Mouse (Mus musculus): ENCODE results near the gene Zmym1.
A peak's percentile ranks its signal among the peaks of the same experiment; 100 is the strongest.
"Not testable (repeated sequence)": the region's sequence is repeated elsewhere in the genome, so short reads cannot be mapped to it uniquely, and the experiment has no call there.

Gene Zmym1

GRCm38 (mm10) chr4:127060585-127061290, at the start of gene Zmym1:
Zmym1 (minus strand) TSS chr4:127061152.
- DNase-seq: peak; percentile 95

GRCm38 (mm10) chr4:127110570-127110969, 49.6 kb upstream of the Zmym1 start:
- no peak for DNase-seq

GRCm38 (mm10) chr4:127107566-127107965, 46.6 kb upstream of the Zmym1 start:
- no peak for DNase-seq

- not testable (repeated sequence) for DNase-seq
These were observed 38.6 kb upstream of the Zmym1 start for GRCm38 (mm10) chr4:127099552-127099951.

- no peak for DNase-seq
These were observed 34.1 kb upstream of the Zmym1 start for GRCm38 (mm10) chr4:127095090-127095489.

- no peak for DNase-seq
These were observed 30.2 kb upstream of the Zmym1 start for GRCm38 (mm10) chr4:127091188-127091587.

GRCm38 (mm10) chr4:127085761-127086160, 24.8 kb upstream of the Zmym1 start:
- no peak for DNase-seq

- DNase-seq: no peak
These were observed 22.2 kb upstream of the Zmym1 start for GRCm38 (mm10) chr4:127083131-127083530.

- DNase-seq: no peak
These were observed 19.9 kb upstream of the Zmym1 start for GRCm38 (mm10) chr4:127080806-127081205.

- peak; percentile 98 for DNase-seq
These were observed 16.1 kb upstream of the Zmym1 start, which contains the start of gene Zmym6 for GRCm38 (mm10) chr4:127076875-127077548. Zmym6 (plus strand) TSS chr4:127077383.

GRCm38 (mm10) chr4:127074915-127075314, 14.0 kb upstream of the Zmym1 start:
- DNase-seq: no peak

- no peak for DNase-seq
These were observed 3.1 kb upstream of the Zmym1 start for GRCm38 (mm10) chr4:127064051-127064450.

- no peak for DNase-seq
These were observed 6.3 kb downstream of the Zmym1 start for GRCm38 (mm10) chr4:127054522-127055198.

GRCm38 (mm10) chr4:127053071-127053470, 7.9 kb downstream of the Zmym1 start:
- no peak for DNase-seq

- no peak for DNase-seq
These were observed 9.8 kb downstream of the Zmym1 start for GRCm38 (mm10) chr4:127051121-127051520.

GRCm38 (mm10) chr4:127043540-127043939, 17.4 kb downstream of the Zmym1 start:
- DNase-seq: no peak

GRCm38 (mm10) chr4:127039871-127040483, 21.0 kb downstream of the Zmym1 start:
- no peak for DNase-seq

GRCm38 (mm10) chr4:127038828-127039349, 22.1 kb downstream of the Zmym1 start:
- DNase-seq: no peak

GRCm38 (mm10) chr4:127037908-127038827, 22.8 kb downstream of the Zmym1 start:
- DNase-seq: no peak

- DNase-seq: no peak
These were observed 23.8 kb downstream of the Zmym1 start for GRCm38 (mm10) chr4:127037158-127037557.

- peak; percentile 73 for DNase-seq
These were observed 33.4 kb downstream of the Zmym1 start for GRCm38 (mm10) chr4:127027228-127028190.

Measured in lung, postnatal 10 days (tissue).